Mouse (Mus musculus): Measurements from ENCODE around the gene Prkcg. TPM values are rescaled to one million over a fixed set of nuclear protein-coding genes. Genes with fewer than 3 reads are reported as not detected.

Gene Prkcg
- polyA plus RNA-seq, 1 experiment from 2014 or later, result 3.8 TPM

GRCm38 (mm10) chr7:3295321-3296110 is 6.5 kb downstream of the Prkcg start:
- Histone ChIP-seq H3K4me2 (ENCODE audit: low read length) (no peak overlapping the region), H3K4me3 (ENCODE audit: low read depth, low read length) (no peak overlapping the region), H3K27ac (ENCODE audit: low read length) (no peak overlapping the region), H3K9ac (ENCODE audit: low read depth, low read length) (no peak overlapping the region), H3K36me3 (ENCODE audit: control insufficient read depth, insufficient read depth, low read length) (peaks cover 17% of the 10 kb centered on the region), H3K4me1 (ENCODE audit: control insufficient read depth, insufficient read depth, low read length) (peaks cover 22% of the 10 kb centered on the region), H3K9me3 (replicated peaks; ENCODE audit: control insufficient read depth, low read length, poor library complexity, severe bottlenecking) (no peaks in the 10 kb centered on the region), H3K27me3 (ENCODE audit: control insufficient read depth, insufficient read depth, low read depth, low read length) (no peaks in the 10 kb centered on the region)
- ATAC-seq, result no peak
- 92% methylated on average over 5 of the region's 5 CpGs for WGBS

GRCm38 (mm10) chr7:3296711-3297110 is 7.7 kb downstream of the Prkcg start:
- H3K4me3 ChIP-seq (ENCODE audit: low read depth, low read length), result no peak overlapping the region
- H3K36me3 ChIP-seq (ENCODE audit: control insufficient read depth, insufficient read depth, low read length), result peaks cover 17% of the 10 kb centered on the region
- H3K27ac ChIP-seq (ENCODE audit: low read length), result no peak overlapping the region
- H3K4me2 ChIP-seq (ENCODE audit: low read length), result no peak overlapping the region
- H3K4me1 ChIP-seq (ENCODE audit: control insufficient read depth, insufficient read depth, low read length), result peaks cover 11% of the 10 kb centered on the region
- ATAC-seq, result no peak
- WGBS, result 94% methylated on average over 16 of the region's 16 CpGs
- no peak overlapping the region for H3K9ac ChIP-seq (ENCODE audit: low read depth, low read length)
- no peaks in the 10 kb centered on the region for H3K9me3 ChIP-seq (replicated peaks; ENCODE audit: control insufficient read depth, low read length, poor library complexity, severe bottlenecking)
- 0 out of 2 replicates have a peak, but pooled peaks cover 7% of the 10 kb centered on the region for H3K27me3 ChIP-seq (ENCODE audit: control insufficient read depth, insufficient read depth, low read depth, low read length)

GRCm38 (mm10) chr7:3299941-3300617 is 11.1 kb downstream of the Prkcg start:
- no peak overlapping the region for H3K27ac ChIP-seq (ENCODE audit: low read length)
- H3K27me3 ChIP-seq (ENCODE audit: control insufficient read depth, insufficient read depth, low read depth, low read length), result peaks cover 12% of the 10 kb centered on the region; the same call in 1 of the 2 replicates
- no peak overlapping the region for H3K4me3 ChIP-seq (ENCODE audit: low read depth, low read length)
- no peak for ATAC-seq
- H3K4me1 ChIP-seq (ENCODE audit: control insufficient read depth, insufficient read depth, low read length), result peaks cover 18% of the 10 kb centered on the region
- no peak overlapping the region for H3K4me2 ChIP-seq (ENCODE audit: low read length)
- 50% methylated on average over 7 of the region's 7 CpGs for WGBS
- H3K9me3 ChIP-seq (replicated peaks; ENCODE audit: control insufficient read depth, low read length, poor library complexity, severe bottlenecking), result no peaks in the 10 kb centered on the region
- H3K36me3 ChIP-seq (ENCODE audit: control insufficient read depth, insufficient read depth, low read length), result peaks cover 12% of the 10 kb centered on the region
- no peak overlapping the region for H3K9ac ChIP-seq (ENCODE audit: low read depth, low read length)

DNA sequence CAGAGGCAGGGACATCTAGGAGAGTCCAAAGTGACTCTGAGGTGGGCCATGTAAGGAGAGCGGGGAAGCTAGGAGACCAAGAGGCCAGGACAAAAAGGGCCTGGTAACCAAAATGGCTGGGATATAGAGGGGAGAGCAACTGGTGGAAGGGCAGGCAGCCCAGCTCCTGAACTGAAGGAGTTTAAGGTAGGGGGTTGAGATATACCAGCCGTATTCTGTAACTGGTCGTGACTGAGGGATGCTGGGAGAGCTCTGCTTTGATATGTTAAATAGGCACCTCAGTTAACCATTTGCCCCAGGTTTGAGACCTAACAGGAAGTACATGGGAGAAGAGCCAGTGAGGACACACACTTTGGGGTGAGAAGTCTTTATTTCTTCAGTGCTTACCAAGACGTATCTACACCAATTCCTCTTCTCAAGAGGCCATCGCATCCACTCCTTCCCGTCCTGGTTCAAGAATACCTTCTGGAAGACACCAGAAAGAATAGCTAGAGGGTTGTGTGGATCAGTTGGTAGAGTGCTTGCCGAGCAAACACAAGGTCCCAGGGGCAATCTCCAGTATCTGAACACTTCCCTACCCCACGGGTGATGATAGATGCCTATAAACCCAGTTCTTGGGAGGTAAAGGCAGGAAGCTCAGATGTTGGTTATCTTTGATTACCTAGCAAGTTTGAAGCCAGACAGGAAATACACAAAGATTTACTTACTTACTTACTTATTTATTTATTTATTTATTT is 12.1 kb downstream of the Prkcg start:
- 72% methylated on average over 8 of the region's 8 CpGs for WGBS
- Histone ChIP-seq H3K36me3 (ENCODE audit: control insufficient read depth, insufficient read depth, low read length) (peaks cover 12% of the 10 kb centered on the region), H3K4me3 (ENCODE audit: low read depth, low read length) (no peak overlapping the region), H3K9me3 (replicated peaks; ENCODE audit: control insufficient read depth, low read length, poor library complexity, severe bottlenecking) (no peaks in the 10 kb centered on the region), H3K4me1 (ENCODE audit: control insufficient read depth, insufficient read depth, low read length) (peaks cover 18% of the 10 kb centered on the region), H3K27ac (ENCODE audit: low read length) (no peak overlapping the region), H3K4me2 (ENCODE audit: low read length) (no peak overlapping the region), H3K27me3 (ENCODE audit: control insufficient read depth, insufficient read depth, low read depth, low read length) (peaks cover 12% of the 10 kb centered on the region; the same call in 1 of the 2 replicates), H3K9ac (ENCODE audit: low read depth, low read length) (no peak overlapping the region)
- ATAC-seq, result no peak

DNA sequence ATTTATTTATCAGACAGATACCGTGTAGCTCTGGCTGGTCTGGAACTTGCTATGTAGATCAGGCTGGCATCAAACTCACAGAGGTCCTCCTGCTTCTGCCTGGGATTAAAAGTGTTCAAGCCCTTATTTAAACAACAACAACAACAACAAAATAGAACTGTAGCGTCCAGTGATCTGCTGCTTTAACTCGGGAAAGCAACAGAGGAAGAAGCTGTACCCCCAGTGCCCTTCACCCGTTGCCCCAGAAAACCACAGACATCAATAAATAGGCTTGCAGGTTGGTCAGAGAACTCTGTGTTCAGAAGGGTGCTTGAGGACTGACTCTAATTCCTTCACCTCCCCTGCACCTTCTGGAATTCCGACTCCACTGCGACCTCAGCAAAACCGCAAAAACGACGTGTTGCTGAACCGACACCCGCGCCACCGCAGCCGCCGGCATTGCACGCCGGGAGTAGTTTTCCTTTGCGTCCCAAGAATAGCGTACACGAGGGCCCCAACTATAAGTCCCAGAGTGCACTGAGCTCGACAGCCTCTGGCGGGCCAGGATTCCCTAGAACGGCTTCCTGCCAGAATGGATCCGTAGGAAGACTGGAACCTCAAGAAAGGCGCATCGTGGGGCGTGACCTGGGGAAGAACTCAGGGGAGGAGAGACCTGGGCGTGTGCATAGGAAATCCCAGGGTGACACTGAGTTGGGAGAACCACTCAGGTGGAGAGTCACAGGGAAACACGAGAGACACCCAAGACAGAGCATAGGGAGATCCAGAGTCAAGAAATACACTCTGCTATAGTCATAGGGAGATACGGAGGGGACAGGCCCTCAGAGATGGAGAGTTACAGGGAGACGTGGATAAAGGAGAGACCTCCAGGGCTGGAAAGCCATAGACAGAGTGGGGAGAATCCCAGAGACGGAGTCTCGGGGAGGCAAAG is 12.9 kb downstream of the Prkcg start:
- Histone ChIP-seq H3K27ac (ENCODE audit: low read length) (no peak overlapping the region), H3K36me3 (ENCODE audit: control insufficient read depth, insufficient read depth, low read length) (peaks cover 7% of the 10 kb centered on the region), H3K9me3 (replicated peaks; ENCODE audit: control insufficient read depth, low read length, poor library complexity, severe bottlenecking) (no peaks in the 10 kb centered on the region), H3K4me1 (ENCODE audit: control insufficient read depth, insufficient read depth, low read length) (peaks cover 18% of the 10 kb centered on the region), H3K27me3 (ENCODE audit: control insufficient read depth, insufficient read depth, low read depth, low read length) (peaks cover 12% of the 10 kb centered on the region; the same call in 1 of the 2 replicates), H3K4me3 (ENCODE audit: low read depth, low read length) (peak overlapping the region; percentile 47), H3K9ac (ENCODE audit: low read depth, low read length) (peak overlapping the region; percentile 18; the same call in 1 of the 2 replicates), H3K4me2 (ENCODE audit: low read length) (peak overlapping the region; percentile 74)
- ATAC-seq, result peak; percentile 25
- 7% methylated on average over 33 of the region's 33 CpGs for WGBS

- Histone ChIP-seq H3K9me3 (replicated peaks; ENCODE audit: control insufficient read depth, low read length, poor library complexity, severe bottlenecking) (no peaks in the 10 kb centered on the region), H3K36me3 (ENCODE audit: control insufficient read depth, insufficient read depth, low read length) (no peaks in the 10 kb centered on the region), H3K4me2 (ENCODE audit: low read length) (peak overlapping the region; percentile 74), H3K9ac (ENCODE audit: low read depth, low read length) (no peak overlapping the region; the same call in 1 of the 2 replicates), H3K27me3 (ENCODE audit: control insufficient read depth, insufficient read depth, low read depth, low read length) (peaks cover 12% of the 10 kb centered on the region; the same call in 1 of the 2 replicates), H3K4me3 (ENCODE audit: low read depth, low read length) (peak overlapping the region; percentile 47), H3K27ac (ENCODE audit: low read length) (no peak overlapping the region), H3K4me1 (ENCODE audit: control insufficient read depth, insufficient read depth, low read length) (peaks cover 18% of the 10 kb centered on the region)
- ATAC-seq, result peak; percentile 26
- WGBS, result 2% methylated on average over 16 of the region's 16 CpGs
These were observed 13.7 kb downstream of the Prkcg start for GRCm38 (mm10) chr7:3302556-3303275.

- H3K4me2 ChIP-seq (ENCODE audit: low read length), result peak overlapping the region; percentile 74
- peak; percentile 78 for ATAC-seq
- peaks cover 12% of the 10 kb centered on the region; the same call in 1 of the 2 replicates for H3K27me3 ChIP-seq (ENCODE audit: control insufficient read depth, insufficient read depth, low read depth, low read length)
- peak overlapping the region; percentile 47 for H3K4me3 ChIP-seq (ENCODE audit: low read depth, low read length)
- under 1% methylated on average over 22 of the region's 29 CpGs for WGBS
- no peaks in the 10 kb centered on the region for H3K9me3 ChIP-seq (replicated peaks; ENCODE audit: control insufficient read depth, low read length, poor library complexity, severe bottlenecking)
- H3K36me3 ChIP-seq (ENCODE audit: control insufficient read depth, insufficient read depth, low read length), result no peaks in the 10 kb centered on the region
- no peak overlapping the region for H3K27ac ChIP-seq (ENCODE audit: low read length)
- H3K9ac ChIP-seq (ENCODE audit: low read depth, low read length), result peak overlapping the region; percentile 55
- peaks cover 18% of the 10 kb centered on the region for H3K4me1 ChIP-seq (ENCODE audit: control insufficient read depth, insufficient read depth, low read length)
These were observed 14.3 kb downstream of the Prkcg start for GRCm38 (mm10) chr7:3303276-3303781.
